Mouse (Mus musculus) activated CD4-positive, CD25-positive, alpha-beta regulatory T cell, adult 4 months (primary cell): ENCODE results near the gene Zbtb7a. TPM values are rescaled to one million over a fixed set of nuclear protein-coding genes. Genes with fewer than 3 reads are reported as not detected.

Experiments
- ATAC-seq: one replicate; pipeline ENCODE4 v1.8.0; 2017
- polyA plus RNA-seq, 2 experiments: library from polyadenylated mRNA; unstranded; fragments of 100-300 nt; shearing (Covaris generic); gene quantifications; one replicate each; pipeline ENCODE4 v1.2.1; 2017

Zbtb7a gene
- polyA plus RNA-seq, 2 experiments from 2014 or later = 10.7 to 12.4 TPM

GRCm38 (mm10) chr10:81192270-81192967 is 57.4 kb downstream of the Zbtb7a start:
- peak; percentile 68 for ATAC-seq

- ATAC-seq = no peak
These were observed 58.0 kb downstream of the Zbtb7a start for GRCm38 (mm10) chr10:81192968-81193501.

- peak; percentile 29 for ATAC-seq
These were observed 59.2 kb downstream of the Zbtb7a start for GRCm38 (mm10) chr10:81193991-81194774.

DNA sequence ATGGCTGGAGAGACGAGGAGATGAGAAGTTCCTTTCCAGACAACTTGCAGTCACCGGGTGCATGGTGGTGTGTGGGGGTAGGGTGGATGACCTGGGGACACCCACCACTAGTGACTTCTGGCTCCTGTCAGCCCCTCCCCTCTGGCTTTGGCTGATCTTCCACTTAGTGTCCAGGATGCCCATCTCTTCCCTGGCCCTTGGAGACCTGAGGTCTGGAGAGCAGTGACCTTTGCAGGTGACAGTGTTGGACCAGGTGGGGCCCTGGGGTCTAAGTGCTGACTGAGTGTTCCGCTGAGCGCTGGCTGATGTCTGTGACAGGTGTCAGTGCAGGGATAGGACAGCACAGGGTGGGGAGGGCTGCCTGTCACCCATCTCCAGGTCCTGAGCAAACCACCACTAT is 60.3 kb downstream of the Zbtb7a start:
- ATAC-seq = no peak

GRCm38 (mm10) chr10:81196470-81197065 is 61.5 kb downstream of the Zbtb7a start:
- no peak for ATAC-seq

- ATAC-seq = no peak
These were observed 62.3 kb downstream of the Zbtb7a start for GRCm38 (mm10) chr10:81197305-81197704.

DNA sequence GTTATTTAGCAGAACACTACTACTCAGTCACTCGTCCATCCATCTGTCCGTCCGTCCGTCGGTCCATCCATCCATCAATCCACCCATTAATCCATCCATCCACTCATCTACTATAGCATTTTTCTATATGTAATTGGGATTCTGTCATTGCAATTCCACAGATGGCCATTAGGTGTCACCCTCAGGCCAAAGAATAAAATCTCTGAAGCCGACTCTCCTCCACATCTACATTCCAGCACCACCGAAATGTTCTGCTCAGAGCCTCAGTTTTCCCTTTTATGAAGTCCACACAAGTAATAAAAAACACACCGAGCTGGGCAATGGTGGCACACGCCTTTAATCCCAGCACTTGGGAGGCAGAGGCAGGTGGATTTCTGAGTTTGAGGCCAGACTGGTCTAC is 63.2 kb downstream of the Zbtb7a start:
- ATAC-seq = no peak

- ATAC-seq = no peak
These were observed 64.0 kb downstream of the Zbtb7a start for GRCm38 (mm10) chr10:81198990-81199389.

DNA sequence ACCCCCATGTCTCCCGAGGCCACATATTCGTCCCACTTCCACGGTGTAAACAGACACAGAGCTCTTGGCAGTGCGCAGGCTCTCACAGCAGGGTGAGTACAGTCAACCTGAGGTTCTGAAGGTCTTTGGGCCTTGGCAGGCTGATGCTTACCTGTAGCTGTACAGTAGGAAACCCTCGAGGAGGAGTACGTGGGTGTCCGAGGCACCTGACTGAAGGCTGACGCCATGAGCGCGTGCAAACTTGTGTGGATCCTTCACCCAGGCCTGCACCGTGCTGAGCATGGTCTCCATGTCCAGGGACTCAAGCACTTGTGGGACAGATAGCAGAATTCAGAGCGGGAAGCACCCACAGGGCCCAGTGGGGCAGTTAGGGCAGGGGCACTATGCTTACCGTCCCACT is 65.1 kb downstream of the Zbtb7a start:
- no peak for ATAC-seq

- ATAC-seq = no peak
These were observed 65.7 kb downstream of the Zbtb7a start for GRCm38 (mm10) chr10:81200605-81201287.

GRCm38 (mm10) chr10:81201807-81202758 is 67.1 kb downstream of the Zbtb7a start, which contains the start of gene Nmrk2:
Gene Nmrk2 (minus strand): TSS chr10:81202051.
- no peak for ATAC-seq

Other genes with a start within 250 kb of the Zbtb7a start
- gene Timm13, start 234.3 kb upstream of the Zbtb7a start, polyA plus RNA-seq = 100 to 1,000 TPM; 228 to 262 TPM
- gene Lmnb2, start 217.0 kb upstream of the Zbtb7a start, polyA plus RNA-seq = 1 to 10 TPM; 2.8 to 4.5 TPM
- 10 to 100 TPM; 22.8 to 45.2 TPM for gene Gadd45b, start 205.1 kb upstream of the Zbtb7a start, polyA plus RNA-seq
- gene Gng7, start 120.3 kb upstream of the Zbtb7a start, polyA plus RNA-seq = not detected
- gene Diras1, start 109.6 kb upstream of the Zbtb7a start, polyA plus RNA-seq = under 1 TPM in 1 of 2 experiments, not detected in 1; 0.11 TPM
- 1 to 10 TPM; 3.2 to 4.0 TPM for gene Slc39a3, start 97.8 kb upstream of the Zbtb7a start, polyA plus RNA-seq
- 10 to 100 TPM; 54.7 to 68.3 TPM for gene Sgta, start 75.0 kb upstream of the Zbtb7a start, polyA plus RNA-seq
- 1 to 10 TPM; 2.8 to 4.5 TPM for gene Thop1, start 65.2 kb upstream of the Zbtb7a start, polyA plus RNA-seq
- not detected for gene Creb3l3, start 36.3 kb upstream of the Zbtb7a start, polyA plus RNA-seq
- gene Map2k2, start 29.3 kb upstream of the Zbtb7a start, polyA plus RNA-seq = 10 to 100 TPM; 21.3 to 26.5 TPM
- gene Pias4, start 32.7 kb downstream of the Zbtb7a start, polyA plus RNA-seq = 10 to 100 TPM; 17.6 to 23.8 TPM
- 1,000 to 10,000 TPM in 1 of 2 experiments, 100 to 1,000 TPM in 1; 933 to 1,303 TPM for gene Eef2, start 41.4 kb downstream of the Zbtb7a start, polyA plus RNA-seq
- gene Dapk3, start 47.8 kb downstream of the Zbtb7a start, polyA plus RNA-seq = 1 to 10 TPM; 4.1 to 4.9 TPM
- gene 4930442H23Rik, start 48.6 kb downstream of the Zbtb7a start, polyA plus RNA-seq = not detected
- gene Nmrk2, start 66.8 kb downstream of the Zbtb7a start, polyA plus RNA-seq = under 1 TPM in 1 of 2 experiments, not detected in 1; 0.17 TPM
- gene Atcay, start 95.6 kb downstream of the Zbtb7a start, polyA plus RNA-seq = 1 to 10 TPM; 4.0 to 5.0 TPM
- gene Zfr2, start 97.9 kb downstream of the Zbtb7a start, polyA plus RNA-seq = 1 to 10 TPM in 1 of 2 experiments, under 1 TPM in 1; 0.79 to 1.5 TPM
- 10 to 100 TPM; 54.3 to 64.7 TPM for gene Matk, start 117.7 kb downstream of the Zbtb7a start, polyA plus RNA-seq
- 100 to 1,000 TPM; 148 to 166 TPM for gene Mrpl54, start 131.7 kb downstream of the Zbtb7a start, polyA plus RNA-seq
- gene Apba3, start 131.7 kb downstream of the Zbtb7a start, polyA plus RNA-seq = 10 to 100 TPM; 10.2 to 18.0 TPM
- gene Tjp3, start 156.4 kb downstream of the Zbtb7a start, polyA plus RNA-seq = 1 to 10 TPM; 2.4 to 3.1 TPM
- gene Pip5k1c, start 157.7 kb downstream of the Zbtb7a start, polyA plus RNA-seq = 10 to 100 TPM; 11.1 to 16.9 TPM
- 1 to 10 TPM; 5.1 to 5.7 TPM for gene Cactin, start 185.9 kb downstream of the Zbtb7a start, polyA plus RNA-seq
- gene Tbxa2r, start 193.5 kb downstream of the Zbtb7a start, polyA plus RNA-seq = 10 to 100 TPM; 20.9 to 21.4 TPM
- gene Gipc3, start 208.0 kb downstream of the Zbtb7a start, polyA plus RNA-seq = not detected
- gene Hmg20b, start 215.3 kb downstream of the Zbtb7a start, polyA plus RNA-seq = 10 to 100 TPM; 18.7 to 20.6 TPM
- gene Mfsd12, start 222.3 kb downstream of the Zbtb7a start, polyA plus RNA-seq = 1 to 10 TPM; 1.2 TPM
- 1 to 10 TPM in 1 of 2 experiments, not detected in 1; 2.1 TPM for gene 4930404N11Rik, start 230.6 kb downstream of the Zbtb7a start, polyA plus RNA-seq
- 10 to 100 TPM; 19.3 to 20.1 TPM for gene Fzr1, start 243.3 kb downstream of the Zbtb7a start, polyA plus RNA-seq
- 10 to 100 TPM; 12.7 to 13.7 TPM for gene Dohh, start 249.2 kb downstream of the Zbtb7a start, polyA plus RNA-seq
- gene Gm48551, start 249.2 kb downstream of the Zbtb7a start, polyA plus RNA-seq = 1 to 10 TPM; 1.1 to 1.2 TPM